Comparison of ENCODE assay signal across 20 mouse cellular contexts in genomic region chr10:86201006-86201405, GRCm38 (mm10).
DNase-seq lines count a peak whose midpoint lies in the region; ATAC-seq and TF ChIP-seq lines count a peak whose summit lies in the region.
"Had no signal": no experiment of that assay in that cellular context is flagged by ENCODE, and none has a peak within 500 bp of the region (broad histone marks: within the 10 kb centered on the region; RNA-seq: fewer than 3 reads in every experiment).

No protein-coding gene starts in this region.

- ATAC-seq in heart, embryonic 12.5 days (ENCODE audit: insufficient number of reproducible peaks, low FRiP score): no peak
- no peak for ATAC-seq in limb, embryonic 14.5 days (ENCODE audit: low FRiP score, low read depth)
- ATAC-seq: intestine, embryonic 16.5 days had no signal

- no peak for TF ChIP-seq POLR2A in limb, embryonic 14.5 days (IDR thresholded peaks at IDR 0.05; ENCODE audit: borderline replicate concordance, extremely low read depth, insufficient read depth, insufficient read length)

- H3K4me3 ChIP-seq in heart, embryonic 12.5 days: no peak overlapping the region
- no peak overlapping the region for H3K4me3 ChIP-seq in limb, embryonic 14.5 days (replicated peaks; ENCODE audit: low read length)
- H3K4me3 ChIP-seq in limb, embryonic 10.5 days: no peak overlapping the region
- H3K4me3 ChIP-seq: heart, embryonic 15.5 days; limb, embryonic 13.5 days; liver, embryonic 15.5 days; stomach, embryonic 15.5 days had no signal

- H3K27me3 ChIP-seq in heart, embryonic 12.5 days (replicated peaks): no peaks in the 10 kb centered on the region
- no peaks in the 10 kb centered on the region for H3K27me3 ChIP-seq in limb, embryonic 14.5 days (ENCODE audit: control insufficient read depth, insufficient read depth, low read length)
- H3K27me3 ChIP-seq in limb, embryonic 10.5 days (ENCODE audit: low read depth, poor library complexity, severe bottlenecking): no peaks in the 10 kb centered on the region
- H3K27me3 ChIP-seq: heart, embryonic 15.5 days; limb, embryonic 13.5 days; liver, embryonic 15.5 days; stomach, embryonic 15.5 days had no signal

- 70% methylated on average over 3 of the region's 3 CpGs for WGBS in heart, embryonic 12.5 days
- WGBS in limb, embryonic 14.5 days: 42% methylated on average over 3 of the region's 3 CpGs
- 84% methylated on average over 3 of the region's 3 CpGs for WGBS in limb, embryonic 10.5 days

- no peaks in the 10 kb centered on the region for H3K9me3 ChIP-seq in heart, embryonic 12.5 days (replicated peaks)
- no peaks in the 10 kb centered on the region for H3K9me3 ChIP-seq in limb, embryonic 14.5 days (ENCODE audit: control insufficient read depth, low read length)
- no peaks in the 10 kb centered on the region for H3K9me3 ChIP-seq in limb, embryonic 10.5 days (replicated peaks)
- H3K9me3 ChIP-seq: heart, embryonic 15.5 days; limb, embryonic 13.5 days; liver, embryonic 15.5 days; stomach, embryonic 15.5 days had no signal

- H3K36me3 ChIP-seq in heart, embryonic 12.5 days: no peaks in the 10 kb centered on the region
- H3K36me3 ChIP-seq in limb, embryonic 14.5 days (ENCODE audit: control insufficient read depth, insufficient read depth, low read length): no peaks in the 10 kb centered on the region
- no peaks in the 10 kb centered on the region for H3K36me3 ChIP-seq in limb, embryonic 10.5 days
- H3K36me3 ChIP-seq: heart, embryonic 15.5 days; limb, embryonic 13.5 days; liver, embryonic 15.5 days; stomach, embryonic 15.5 days had no signal

- no peak overlapping the region for H3K4me2 ChIP-seq in heart, embryonic 12.5 days
- H3K4me2 ChIP-seq in limb, embryonic 14.5 days (replicated peaks; ENCODE audit: low read depth, low read length, severe bottlenecking): no peak overlapping the region
- H3K4me2 ChIP-seq: heart, embryonic 15.5 days; hindbrain, embryonic 14.5 days; limb, embryonic 13.5 days; liver, embryonic 15.5 days; stomach, embryonic 15.5 days had no signal

- H3K4me1 ChIP-seq in heart, embryonic 12.5 days (replicated peaks): no peaks in the 10 kb centered on the region; the same call in 1 of the 2 replicates
- peaks cover 3% of the 10 kb centered on the region; the same call in 1 of the 2 replicates for H3K4me1 ChIP-seq in limb, embryonic 14.5 days (ENCODE audit: control insufficient read depth, insufficient read depth, low read length)
- H3K4me1 ChIP-seq in limb, embryonic 10.5 days: no peaks in the 10 kb centered on the region
- H3K4me1 ChIP-seq: heart, embryonic 15.5 days; liver, embryonic 15.5 days had no signal

- no peak overlapping the region for H3K27ac ChIP-seq in heart, embryonic 12.5 days (ENCODE audit: poor library complexity, severe bottlenecking)
- H3K27ac ChIP-seq in limb, embryonic 14.5 days (replicated peaks; ENCODE audit: low read depth, low read length): no peak overlapping the region
- H3K27ac ChIP-seq in limb, embryonic 10.5 days: no peak overlapping the region
- H3K27ac ChIP-seq: heart, embryonic 15.5 days; hindbrain, embryonic 14.5 days; limb, embryonic 13.5 days; liver, embryonic 15.5 days; stomach, embryonic 15.5 days had no signal

- no peak overlapping the region for H3K9ac ChIP-seq in heart, embryonic 12.5 days
- no peak overlapping the region for H3K9ac ChIP-seq in limb, embryonic 14.5 days (ENCODE audit: low read depth, low read length, severe bottlenecking)
- H3K9ac ChIP-seq: heart, embryonic 15.5 days; hindbrain, embryonic 14.5 days; limb, embryonic 13.5 days; liver, embryonic 15.5 days; stomach, embryonic 15.5 days had no signal

- intact Hi-C loops in heart, postnatal 14 days (cut with DNase I): no loop called here
- intact Hi-C loops in left cerebral cortex, postnatal 36 days (cut with DNase I): no loop called here

- peak; percentile 95 for DNase-seq in heart, adult 11 months
- peak; percentile 39 for DNase-seq in limb, embryonic 14.5 days (ENCODE audit: low spot score)
- no peak for DNase-seq in limb, embryonic 10.5 days (ENCODE audit: low spot score)
- peak; percentile 19 to 47 for DNase-seq in heart, postnatal 14 days
- DNase-seq in lung, postnatal 36 days: peak; percentile 72
- no peak for DNase-seq in thymus, postnatal 4 days
- DNase-seq in left cerebral cortex, postnatal 36 days (ENCODE audit: low spot score in 2 of 2): no peak
- DNase-seq: adrenal gland, postnatal 14 days; B cell, adult 2 months; cerebellum, adult 18-20 months; gastrocnemius, postnatal 14 days; spleen, adult 18-20 months; thymus, adult 2 months had no signal

Comparison
In these comparisons a context has a peak if more than half of its experiments do, and no peak if none do; other contexts are left out.
1. DNase-seq: peak in heart, adult 11 months (single experiment), limb, embryonic 14.5 days (single experiment), heart, postnatal 14 days (2 of 2) and lung, postnatal 36 days (single experiment); none in limb, embryonic 10.5 days (single experiment), thymus, postnatal 4 days (single experiment) and left cerebral cortex, postnatal 36 days (0 of 2).